Mouse (Mus musculus) heart, embryonic 13.5 days (tissue): ENCODE measurements around the gene Hsd11b1. TPM values are rescaled to one million over a fixed set of nuclear protein-coding genes. Genes with fewer than 3 reads are reported as not detected.
"Not testable (repeated sequence)": the region's sequence is repeated elsewhere in the genome, so short reads cannot be mapped to it uniquely, and the experiment has no call there.

Experiments
- ATAC-seq: fragments of 200-750 bp; cut with Nextera tagmentation; 2 replicates; pipeline ENCODE4 v1.8.0; 2017; ENCODE audit warnings: moderate TSS enrichment; ENCODE audit not compliant: insufficient number of reproducible peaks, low FRiP score, low TSS enrichment; ENCODE audit errors: extremely low read depth
- H3K27ac ChIP-seq: fragments of 300-500 bp; sonication (generic); replicated peaks from 2 replicates; pipeline ENCODE4 v1.5.1; 2015; ENCODE audit warnings: moderate library complexity, mild to moderate bottlenecking, inconsistent platforms
- H3K27me3 ChIP-seq: fragments of 300-500 bp; sonication (generic); replicated peaks from 2 replicates; pipeline ENCODE4 v1.6.1; 2015; ENCODE audit warnings: mild to moderate bottlenecking, inconsistent platforms
- H3K36me3 ChIP-seq: fragments of 300-500 bp; sonication (generic); 2 replicates; pipeline ENCODE4 v1.6.1; 2015; ENCODE audit warnings: mild to moderate bottlenecking, inconsistent platforms
- H3K4me1 ChIP-seq: fragments of 300-500 bp; sonication (generic); 2 replicates; pipeline ENCODE4 v1.6.1; 2015; ENCODE audit warnings: inconsistent platforms
- H3K4me2 ChIP-seq: fragments of 300-500 bp; sonication (generic); 2 replicates; pipeline ENCODE4 v1.6.1; 2015; ENCODE audit warnings: inconsistent platforms, mild to moderate bottlenecking, moderate library complexity
- H3K4me3 ChIP-seq: fragments of 300-500 bp; sonication (generic); 2 replicates; pipeline ENCODE4 v1.5.1; 2015; ENCODE audit warnings: moderate library complexity, mild to moderate bottlenecking, inconsistent platforms
- H3K9ac ChIP-seq: fragments of 300-500 bp; sonication (generic); 2 replicates; pipeline ENCODE4 v1.6.1; 2015; ENCODE audit warnings: inconsistent platforms, mild to moderate bottlenecking, moderate library complexity
- H3K9me3 ChIP-seq: fragments of 300-500 bp; sonication (generic); 2 replicates; pipeline ENCODE4 v1.6.1; 2016; ENCODE audit warnings: inconsistent platforms
- WGBS: fragments of 180-500 bp; shearing (Covaris S2); methylation state at CpG from one replicate; pipeline ENCODE4 v1.1.7; 2015; ENCODE audit warnings: mixed read lengths; 5-methylcytosine and 5-hydroxymethylcytosine counted together
- polyA plus RNA-seq: library from polyadenylated mRNA; unstranded; fragments of >200 nt; fragmentation: Nextera tagmentation; extraction: Ambion mirVana; gene quantifications from 2 replicates; pipeline ENCODE4 v1.2.1, GENCODE M21; 2015

Hsd11b1 gene
- polyA plus RNA-seq, 1 experiment from 2014 or later, result 1.3 TPM

GRCm38 (mm10) chr1:193255488-193256288 lies 8.2 kb downstream of the Hsd11b1 start:
- no peak for ATAC-seq

GRCm38 (mm10) chr1:193255032-193255431 lies 8.8 kb downstream of the Hsd11b1 start:
- Histone ChIP-seq H3K36me3 (no peaks in the 10 kb centered on the region), H3K4me2 (no peak overlapping the region), H3K9ac (0 out of 2 replicates have a peak overlapping the region, but pooled peaks have one; percentile 45), H3K4me3 (no peak overlapping the region), H3K27ac (no peak overlapping the region), H3K4me1 (peaks cover 26% of the 10 kb centered on the region), H3K27me3 (no peaks in the 10 kb centered on the region), H3K9me3 (no peaks in the 10 kb centered on the region)
- 39% methylated on average over 8 of the region's 8 CpGs for WGBS
- ATAC-seq, result no peak

More at GRCm38 (mm10) chr1:193255488-193256288, 8.2 kb downstream of the Hsd11b1 start:
- H3K9me3 ChIP-seq, result no peaks in the 10 kb centered on the region
- no peak overlapping the region for H3K4me3 ChIP-seq
- H3K4me1 ChIP-seq, result peaks cover 26% of the 10 kb centered on the region
- H3K27me3 ChIP-seq, result no peaks in the 10 kb centered on the region
- no peak overlapping the region for H3K27ac ChIP-seq
- WGBS, result 30% methylated on average over 3 of the region's 3 CpGs
- H3K9ac ChIP-seq, result peak overlapping the region; percentile 56; the same call in 1 of the 2 replicates
- H3K36me3 ChIP-seq, result no peaks in the 10 kb centered on the region
- H3K4me2 ChIP-seq, result no peak overlapping the region

- not testable (repeated sequence) for ATAC-seq, H3K36me3 ChIP-seq, H3K9ac ChIP-seq, H3K9me3 ChIP-seq, H3K4me3 ChIP-seq, H3K27ac ChIP-seq, H3K4me2 ChIP-seq, H3K27me3 ChIP-seq
- H3K4me1 ChIP-seq, result peaks cover 26% of the 10 kb centered on the region
- WGBS, result 64% methylated on average over 3 of the region's 3 CpGs
Measured at GRCm38 (mm10) chr1:193253895-193254294, 10.0 kb downstream of the Hsd11b1 start.

- no peak overlapping the region for H3K4me2 ChIP-seq
- no peaks in the 10 kb centered on the region for H3K27me3 ChIP-seq
- H3K9ac ChIP-seq, result no peak overlapping the region
- H3K9me3 ChIP-seq, result no peaks in the 10 kb centered on the region
- no peak overlapping the region for H3K4me3 ChIP-seq
- H3K36me3 ChIP-seq, result no peaks in the 10 kb centered on the region
- WGBS, result 29% methylated on average over 5 of the region's 5 CpGs
- no peak for ATAC-seq
- 0 out of 2 replicates have a peak overlapping the region, but pooled peaks have one; percentile 6 for H3K27ac ChIP-seq
- peaks cover 26% of the 10 kb centered on the region for H3K4me1 ChIP-seq
Measured at GRCm38 (mm10) chr1:193252616-193253015, 11.3 kb downstream of the Hsd11b1 start.

GRCm38 (mm10) chr1:193251386-193251785 lies 12.5 kb downstream of the Hsd11b1 start:
- WGBS, result 65% methylated on average over 7 of the region's 7 CpGs
- Histone ChIP-seq H3K4me3 (no peak overlapping the region), H3K9me3 (no peaks in the 10 kb centered on the region), H3K4me2 (no peak overlapping the region), H3K36me3 (no peaks in the 10 kb centered on the region), H3K4me1 (peaks cover 17% of the 10 kb centered on the region), H3K9ac (no peak overlapping the region), H3K27ac (no peak overlapping the region), H3K27me3 (no peaks in the 10 kb centered on the region)
- ATAC-seq, result no peak

- Histone ChIP-seq H3K9me3 (no peaks in the 10 kb centered on the region), H3K27me3 (no peaks in the 10 kb centered on the region), H3K9ac (no peak overlapping the region), H3K4me1 (peaks cover 9% of the 10 kb centered on the region), H3K36me3 (no peaks in the 10 kb centered on the region), H3K4me3 (no peak overlapping the region), H3K4me2 (no peak overlapping the region), H3K27ac (no peak overlapping the region)
- no peak for ATAC-seq
- WGBS, result 69% methylated on average over 2 of the region's 2 CpGs
Measured at GRCm38 (mm10) chr1:193250026-193250425, 13.8 kb downstream of the Hsd11b1 start.

GRCm38 (mm10) chr1:193244235-193244634 lies 19.6 kb downstream of the Hsd11b1 start:
- no peaks in the 10 kb centered on the region for H3K27me3 ChIP-seq
- H3K9ac ChIP-seq, result no peak overlapping the region
- H3K4me2 ChIP-seq, result no peak overlapping the region
- peak overlapping the region; percentile 85 for H3K27ac ChIP-seq
- H3K9me3 ChIP-seq, result no peaks in the 10 kb centered on the region
- H3K4me3 ChIP-seq, result no peak overlapping the region
- H3K36me3 ChIP-seq, result no peaks in the 10 kb centered on the region
- 59% methylated on average over 6 of the region's 6 CpGs for WGBS
- ATAC-seq, result no peak
- peaks cover 21% of the 10 kb centered on the region for H3K4me1 ChIP-seq

- ATAC-seq, result no peak
- no peaks in the 10 kb centered on the region for H3K36me3 ChIP-seq
- 31% methylated on average over 10 of the region's 10 CpGs for WGBS
- H3K9ac ChIP-seq, result no peak overlapping the region
- H3K27ac ChIP-seq, result peak overlapping the region; percentile 85
- H3K4me1 ChIP-seq, result peaks cover 21% of the 10 kb centered on the region
- H3K4me2 ChIP-seq, result 0 out of 2 replicates have a peak overlapping the region, but pooled peaks have one; percentile 3
- no peak overlapping the region for H3K4me3 ChIP-seq
- H3K9me3 ChIP-seq, result no peaks in the 10 kb centered on the region
- H3K27me3 ChIP-seq, result no peaks in the 10 kb centered on the region
Measured at GRCm38 (mm10) chr1:193243571-193244193, 20.2 kb downstream of the Hsd11b1 start.

GRCm38 (mm10) chr1:193242863-193243262 lies 21.0 kb downstream of the Hsd11b1 start:
- no peak for ATAC-seq
- no peaks in the 10 kb centered on the region for H3K9me3 ChIP-seq
- no peak overlapping the region for H3K4me3 ChIP-seq
- H3K4me2 ChIP-seq, result no peak overlapping the region
- no peak overlapping the region for H3K9ac ChIP-seq
- no peaks in the 10 kb centered on the region for H3K36me3 ChIP-seq
- WGBS, result 62% methylated on average over 4 of the region's 4 CpGs
- H3K27ac ChIP-seq, result peak overlapping the region; percentile 85
- peaks cover 21% of the 10 kb centered on the region for H3K4me1 ChIP-seq
- no peaks in the 10 kb centered on the region for H3K27me3 ChIP-seq

- Histone ChIP-seq H3K4me2 (no peak overlapping the region), H3K4me3 (no peak overlapping the region), H3K27me3 (no peaks in the 10 kb centered on the region), H3K9me3 (no peaks in the 10 kb centered on the region), H3K27ac (no peak overlapping the region), H3K9ac (no peak overlapping the region), H3K4me1 (peaks cover 21% of the 10 kb centered on the region), H3K36me3 (no peaks in the 10 kb centered on the region)
- ATAC-seq, result no peak
- 72% methylated on average over 8 of the region's 8 CpGs for WGBS
Measured at GRCm38 (mm10) chr1:193242238-193242637, 21.6 kb downstream of the Hsd11b1 start.

- no peak for ATAC-seq
- peaks cover 21% of the 10 kb centered on the region for H3K4me1 ChIP-seq
- no peak overlapping the region for H3K4me3 ChIP-seq
- H3K36me3 ChIP-seq, result no peaks in the 10 kb centered on the region
- no peak overlapping the region for H3K9ac ChIP-seq
- no peaks in the 10 kb centered on the region for H3K9me3 ChIP-seq
- H3K4me2 ChIP-seq, result no peak overlapping the region
- H3K27ac ChIP-seq, result no peak overlapping the region
- 85% methylated on average over 4 of the region's 4 CpGs for WGBS
- no peaks in the 10 kb centered on the region for H3K27me3 ChIP-seq
Measured at GRCm38 (mm10) chr1:193241436-193241835, 22.4 kb downstream of the Hsd11b1 start.
